Mouse (Mus musculus) heart, embryonic 15.5 days (tissue): Measurements from ENCODE around the gene Cebpg. TPM values are rescaled to one million over a fixed set of nuclear protein-coding genes. Genes with fewer than 3 reads are reported as not detected.

Source experiments
- ATAC-seq: fragments of 200-750 bp; cut with Nextera tagmentation; replicated peaks from 2 replicates; pipeline ENCODE4 v1.8.0; 2017; ENCODE audit warnings: low read depth, moderate TSS enrichment; ENCODE audit not compliant: insufficient number of reproducible peaks, insufficient read depth, low FRiP score
- H3K27ac ChIP-seq: fragments of 300-500 bp; sonication (generic); 2 replicates; pipeline ENCODE4 v1.5.1; 2015; ENCODE audit warnings: mild to moderate bottlenecking, inconsistent platforms
- H3K27me3 ChIP-seq: fragments of 300-500 bp; sonication (generic); 2 replicates; pipeline ENCODE4 v1.6.1; 2015; ENCODE audit warnings: inconsistent platforms
- H3K36me3 ChIP-seq: fragments of 300-500 bp; sonication (generic); 2 replicates; pipeline ENCODE4 v1.6.1; 2015; ENCODE audit warnings: mild to moderate bottlenecking, inconsistent platforms
- H3K4me1 ChIP-seq: fragments of 300-500 bp; sonication (generic); replicated peaks from 2 replicates; pipeline ENCODE4 v1.6.1; 2015; ENCODE audit warnings: inconsistent platforms
- H3K4me2 ChIP-seq: fragments of 300-500 bp; sonication (generic); 2 replicates; pipeline ENCODE4 v1.6.1; 2015; ENCODE audit warnings: inconsistent platforms, mild to moderate bottlenecking, moderate library complexity
- H3K4me3 ChIP-seq: fragments of 300-500 bp; sonication (generic); 2 replicates; pipeline ENCODE4 v1.5.1; 2015; ENCODE audit warnings: mild to moderate bottlenecking, inconsistent platforms
- H3K9ac ChIP-seq: fragments of 300-500 bp; sonication (generic); 2 replicates; pipeline ENCODE4 v1.6.1; 2015; ENCODE audit warnings: mild to moderate bottlenecking, inconsistent platforms
- H3K9me3 ChIP-seq: fragments of 300-500 bp; sonication (generic); replicated peaks from 2 replicates; pipeline ENCODE4 v1.6.1; 2016; ENCODE audit warnings: inconsistent platforms
- WGBS: fragments of 180-500 bp; shearing (Covaris S2); methylation state at CpG from one replicate; pipeline ENCODE4 v1.1.7; 2015; ENCODE audit warnings: mixed read lengths; 5-methylcytosine and 5-hydroxymethylcytosine counted together
- microRNA-seq: library from miRNA; unstranded; fragments of <30 nt; microRNA quantifications from one replicate; pipeline ENCODE4, GENCODE M21; 2016
- polyA plus RNA-seq: library from polyadenylated mRNA; unstranded; fragments of >200 nt; fragmentation: Nextera tagmentation; extraction: Ambion mirVana; gene quantifications from 2 replicates; pipeline ENCODE4 v1.2.1, GENCODE M21; 2015

Gene Cebpg
- polyA plus RNA-seq, 1 experiment from 2014 or later, result 18.0 TPM

DNA sequence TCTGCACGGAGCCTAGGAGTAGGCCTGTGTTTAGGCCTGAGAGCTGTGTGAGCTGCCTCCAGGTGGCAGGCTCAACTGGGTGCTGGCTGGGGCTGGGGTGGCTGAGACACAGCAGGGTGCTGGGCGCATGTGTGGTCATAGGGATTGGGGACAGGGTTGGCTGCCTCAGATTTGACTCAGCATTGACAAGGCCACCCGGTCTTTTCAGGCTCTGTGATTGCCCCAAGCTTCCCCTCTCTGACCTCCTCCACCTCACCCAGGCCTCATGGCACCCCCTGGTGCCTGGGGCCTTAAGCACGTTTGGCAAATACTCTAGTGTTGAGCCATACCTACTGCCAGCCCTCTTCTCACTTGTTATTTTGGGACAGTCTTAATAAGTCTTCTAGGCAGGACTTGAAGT, 33.1 kb downstream of the Cebpg start:
- Histone ChIP-seq H3K9ac (no peak overlapping the region), H3K27me3 (no peaks in the 10 kb centered on the region), H3K36me3 (no peaks in the 10 kb centered on the region), H3K27ac (no peak overlapping the region), H3K4me1 (0 out of 2 replicates have a peak, but pooled peaks cover 3% of the 10 kb centered on the region), H3K4me3 (no peak overlapping the region), H3K9me3 (no peaks in the 10 kb centered on the region), H3K4me2 (no peak overlapping the region)
- ATAC-seq, result no peak
- 82% methylated on average over 4 of the region's 4 CpGs for WGBS

DNA sequence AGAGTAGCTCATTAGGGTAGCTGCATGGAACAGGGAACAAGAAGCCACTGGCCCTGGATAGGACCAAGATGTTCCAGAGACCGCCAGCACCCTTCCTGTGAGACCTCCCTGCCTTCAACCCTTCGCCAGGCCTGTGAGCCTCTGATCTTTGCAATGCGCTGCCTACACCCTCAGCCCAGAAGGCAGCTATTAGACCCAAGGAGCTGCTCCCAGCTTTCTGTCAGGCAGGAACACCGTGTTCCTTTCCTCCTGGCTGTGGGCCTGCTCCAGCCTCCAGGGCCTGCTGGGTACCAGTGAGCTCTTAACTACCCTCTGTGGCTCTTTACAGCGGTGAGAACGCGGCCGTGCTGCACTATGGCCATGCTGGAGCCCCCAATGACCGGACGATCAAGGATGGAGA, 35.0 kb downstream of the Cebpg start:
- Histone ChIP-seq H3K27ac (no peak overlapping the region), H3K27me3 (no peaks in the 10 kb centered on the region), H3K4me2 (no peak overlapping the region), H3K9ac (no peak overlapping the region), H3K9me3 (no peaks in the 10 kb centered on the region), H3K4me1 (no peaks in the 10 kb centered on the region), H3K4me3 (no peak overlapping the region), H3K36me3 (no peaks in the 10 kb centered on the region)
- ATAC-seq, result no peak
- WGBS, result 92% methylated on average over 10 of the region's 10 CpGs

DNA sequence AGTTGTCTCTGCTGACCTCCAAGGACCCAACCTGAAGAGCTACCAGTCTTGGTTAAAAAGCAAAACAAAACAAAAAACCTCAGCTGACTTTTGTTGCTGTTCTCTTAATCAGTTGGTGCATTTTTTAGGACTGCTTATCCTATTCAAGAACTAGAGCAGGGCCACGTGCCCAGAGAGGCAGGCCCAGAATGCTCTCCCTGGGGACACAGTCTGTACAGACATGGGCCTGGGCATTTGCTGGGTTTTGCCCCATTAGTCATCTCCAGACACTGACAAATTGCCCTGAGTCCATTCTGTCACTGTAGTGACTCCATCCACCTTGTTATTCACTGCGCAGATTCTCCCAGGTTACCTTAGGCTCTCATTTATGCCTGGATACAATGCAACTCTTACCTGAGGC, 41.1 kb downstream of the Cebpg start:
- no peaks in the 10 kb centered on the region for H3K36me3 ChIP-seq
- WGBS, result 61% methylated on average over 2 of the region's 2 CpGs
- no peaks in the 10 kb centered on the region for H3K27me3 ChIP-seq
- no peak overlapping the region for H3K9ac ChIP-seq
- H3K9me3 ChIP-seq, result no peaks in the 10 kb centered on the region
- no peak overlapping the region for H3K27ac ChIP-seq
- H3K4me2 ChIP-seq, result no peak overlapping the region
- no peak for ATAC-seq
- H3K4me1 ChIP-seq, result peaks cover 11% of the 10 kb centered on the region
- no peak overlapping the region for H3K4me3 ChIP-seq

DNA sequence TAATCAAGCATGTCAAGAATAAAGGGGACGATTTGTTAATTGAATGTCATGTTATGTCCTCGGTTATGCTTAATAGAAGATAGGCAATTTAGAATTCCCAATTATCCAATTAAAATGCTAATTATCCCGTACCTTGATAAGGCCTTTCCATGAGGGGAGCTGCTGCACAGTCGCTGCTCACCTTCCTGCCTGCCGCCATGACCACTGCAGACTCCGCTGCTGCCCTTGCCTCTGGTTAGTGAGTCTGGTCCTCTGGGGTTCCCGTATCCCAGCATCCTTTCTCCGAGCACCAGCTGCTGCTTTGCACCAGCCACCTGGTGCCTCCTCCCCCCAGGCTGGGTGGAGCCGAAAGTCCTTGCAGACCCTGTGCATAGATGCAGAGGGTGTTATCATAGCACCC, 43.1 kb downstream of the Cebpg start:
- Histone ChIP-seq H3K4me3 (no peak overlapping the region), H3K9ac (no peak overlapping the region), H3K27ac (no peak overlapping the region), H3K27me3 (no peaks in the 10 kb centered on the region), H3K4me2 (no peak overlapping the region), H3K36me3 (no peaks in the 10 kb centered on the region), H3K9me3 (no peaks in the 10 kb centered on the region), H3K4me1 (peaks cover 11% of the 10 kb centered on the region)
- 81% methylated on average over 9 of the region's 9 CpGs for WGBS
- no peak for ATAC-seq

DNA sequence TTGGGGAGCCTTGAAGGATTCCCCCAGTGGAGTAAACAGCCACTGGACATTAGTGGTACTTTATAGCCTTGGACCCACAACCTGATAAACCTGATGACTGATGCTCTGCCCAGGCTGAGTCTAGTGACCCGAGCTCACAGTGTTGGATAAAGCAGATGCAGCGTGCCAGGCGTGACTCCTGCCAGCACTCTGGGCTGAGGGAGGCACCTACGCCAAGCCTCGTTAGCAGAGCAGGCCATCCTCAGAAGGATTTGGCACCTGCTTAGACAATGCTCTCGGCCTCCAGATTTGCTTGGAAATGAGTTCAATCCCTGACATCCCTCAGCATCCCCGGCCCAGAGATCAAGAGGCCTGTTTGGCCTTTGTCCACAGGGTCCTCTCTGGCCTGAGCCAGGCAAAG, 49.7 kb downstream of the Cebpg start:
- Histone ChIP-seq H3K27ac (no peak overlapping the region), H3K9me3 (no peaks in the 10 kb centered on the region), H3K4me2 (no peak overlapping the region), H3K36me3 (no peaks in the 10 kb centered on the region), H3K4me1 (no peaks in the 10 kb centered on the region), H3K9ac (no peak overlapping the region), H3K4me3 (no peak overlapping the region), H3K27me3 (no peaks in the 10 kb centered on the region)
- 91% methylated on average over 7 of the region's 7 CpGs for WGBS
- no peak for ATAC-seq

DNA sequence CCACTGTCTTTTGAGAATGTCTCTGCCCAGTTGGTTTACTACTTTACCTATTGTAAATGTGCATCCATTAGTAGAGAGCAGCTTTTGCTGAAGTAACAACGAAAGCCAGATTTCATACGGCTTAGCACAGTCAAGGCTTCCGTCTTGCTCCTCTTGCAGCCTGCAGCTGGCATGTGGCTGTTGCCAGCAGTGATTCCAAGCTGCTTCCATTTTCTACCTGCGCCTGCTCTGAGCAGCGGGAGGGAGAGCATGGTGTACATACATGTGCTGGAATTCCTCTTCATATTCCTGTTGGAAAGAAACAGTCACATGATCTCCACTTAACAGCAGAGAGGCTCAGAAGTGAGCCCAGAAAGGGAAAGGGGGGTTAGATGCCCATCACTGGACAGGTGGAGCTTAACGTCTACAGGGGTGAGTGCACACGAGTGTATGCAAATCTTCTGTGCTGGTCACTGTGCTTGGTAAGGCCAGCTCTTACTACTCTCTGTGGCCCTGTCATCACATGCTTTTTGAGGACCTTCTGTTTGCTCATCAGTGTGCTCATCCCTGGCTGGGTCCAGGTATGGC, 53.1 kb downstream of the Cebpg start:
- Histone ChIP-seq H3K36me3 (no peaks in the 10 kb centered on the region), H3K4me2 (no peak overlapping the region), H3K4me3 (no peak overlapping the region), H3K9me3 (no peaks in the 10 kb centered on the region), H3K27me3 (no peaks in the 10 kb centered on the region), H3K4me1 (0 out of 2 replicates have a peak, but pooled peaks cover 2% of the 10 kb centered on the region), H3K9ac (no peak overlapping the region), H3K27ac (no peak overlapping the region)
- WGBS, result 72% methylated on average over 7 of the region's 7 CpGs
- no peak for ATAC-seq

DNA sequence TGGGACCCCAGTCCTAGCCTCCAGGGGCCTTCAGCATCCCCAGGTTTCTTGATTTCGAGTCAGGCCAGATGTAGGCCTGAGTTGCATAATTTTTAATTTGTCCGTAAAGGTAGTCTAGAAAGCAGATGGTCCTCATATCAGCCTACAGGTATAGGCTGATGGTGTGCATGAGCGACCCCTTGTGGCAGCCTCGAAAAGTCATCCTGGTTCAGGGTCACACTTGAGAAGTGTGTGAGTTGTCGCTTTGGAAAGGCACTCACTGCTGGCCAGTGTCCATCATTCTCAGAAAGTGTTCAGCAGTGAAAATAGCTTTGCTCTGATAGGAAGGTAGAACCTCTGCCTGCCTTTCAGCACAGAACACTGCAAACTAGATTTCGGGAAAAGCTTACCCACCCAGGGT, 55.5 kb downstream of the Cebpg start:
- 35% methylated on average over 6 of the region's 6 CpGs for WGBS
- no peak for ATAC-seq
- Histone ChIP-seq H3K27ac (peak overlapping the region; percentile 45; the same call in 1 of the 2 replicates), H3K4me3 (no peak overlapping the region), H3K4me1 (peaks cover 12% of the 10 kb centered on the region; the same call in 1 of the 2 replicates), H3K4me2 (no peak overlapping the region), H3K9me3 (no peaks in the 10 kb centered on the region), H3K27me3 (no peaks in the 10 kb centered on the region), H3K9ac (peak overlapping the region; percentile 3; the same call in 1 of the 2 replicates), H3K36me3 (no peaks in the 10 kb centered on the region)

Small RNAs within 50 kb of the gene (microRNA-seq; reads per million reads assigned to microRNA genes)
- gene Gm25033, result not detected

Other genes starting within 250 kb of the Cebpg start
- gene Chst8, start 243.9 kb downstream of the Cebpg start, polyA plus RNA-seq, result 0.44 and 1.3 TPM in 2 replicates
- gene Pepd, start 144.2 kb downstream of the Cebpg start, polyA plus RNA-seq, result 41.0 and 49.5 TPM in 2 replicates
- gene Cebpa, start 62.7 kb upstream of the Cebpg start, polyA plus RNA-seq, result 0.77 and 2.2 TPM in 2 replicates
- 1.6 and 3.9 TPM in 2 replicates for gene Slc7a10, start 129.8 kb upstream of the Cebpg start, polyA plus RNA-seq
- 1.8 and 2.9 TPM in 2 replicates for gene Lrp3, start 158.9 kb upstream of the Cebpg start, polyA plus RNA-seq